Mouse (Mus musculus) embryonic facial prominence, embryonic 11.5 days (tissue): ENCODE results near the gene Atp8b2. TPM values are rescaled to one million over a fixed set of nuclear protein-coding genes. Genes with fewer than 3 reads are reported as not detected.

Experiments
- ATAC-seq: fragments of 200-750 bp; cut with Nextera tagmentation; replicated peaks from 2 replicates; pipeline ENCODE4 v1.8.0; 2017; ENCODE audit warnings: low read depth; ENCODE audit not compliant: insufficient number of reproducible peaks, low FRiP score, low TSS enrichment
- DNase-seq: peaks from one replicate; pipeline ENCODE4 v3.0.0-alpha.2; 2015; ENCODE audit warnings: low spot score
- H3K27ac ChIP-seq: fragments of 300-500 bp; sonication (generic); replicated peaks from 2 replicates; pipeline ENCODE4 v1.5.1; 2014; ENCODE audit warnings: mild to moderate bottlenecking, low read depth, low read length, control low read depth
- H3K27me3 ChIP-seq: fragments of 300-500 bp; sonication (generic); 2 replicates; pipeline ENCODE4 v1.6.1; 2014; ENCODE audit warnings: mild to moderate bottlenecking, low read length, moderate library complexity, mixed read lengths; ENCODE audit not compliant: control insufficient read depth, insufficient read depth
- H3K36me3 ChIP-seq: fragments of 300-500 bp; sonication (generic); replicated peaks from 2 replicates; pipeline ENCODE4 v1.6.1; 2014; ENCODE audit warnings: low read depth, mild to moderate bottlenecking, low read length, moderate library complexity, mixed read lengths; ENCODE audit not compliant: control insufficient read depth, insufficient read depth
- H3K4me1 ChIP-seq: fragments of 300-500 bp; sonication (generic); 2 replicates; pipeline ENCODE4 v1.6.1; 2014; ENCODE audit warnings: low read length, mixed read lengths; ENCODE audit not compliant: control insufficient read depth, insufficient read depth
- H3K4me2 ChIP-seq: fragments of 300-500 bp; sonication (generic); 2 replicates; pipeline ENCODE4 v1.6.1; 2014; ENCODE audit warnings: low read depth, mild to moderate bottlenecking, control low read depth, low read length, moderate library complexity
- H3K4me3 ChIP-seq: fragments of 300-500 bp; sonication (generic); 2 replicates; pipeline ENCODE4 v1.5.1; 2014; ENCODE audit warnings: low read depth, low read length, control low read depth
- H3K9ac ChIP-seq: fragments of 300-500 bp; sonication (generic); replicated peaks from 2 replicates; pipeline ENCODE4 v1.6.1; 2014; ENCODE audit warnings: mild to moderate bottlenecking, control low read depth, low read length
- H3K9me3 ChIP-seq: fragments of 300-500 bp; sonication (generic); replicated peaks from 2 replicates; pipeline ENCODE4 v1.6.1; 2016; ENCODE audit warnings: mild to moderate bottlenecking, low read length, inconsistent platforms, mixed read lengths; ENCODE audit not compliant: control insufficient read depth
- WGBS: fragments of 180-500 bp; shearing (Covaris S2); extraction: QIAGEN DNeasy Blood & Tissue Kit; methylation state at CpG from one replicate; pipeline ENCODE4 v1.1.7; 2014; 5-methylcytosine and 5-hydroxymethylcytosine counted together
- polyA plus RNA-seq: library from polyadenylated mRNA; unstranded; fragments of >200 nt; fragmentation: Nextera tagmentation; extraction: Ambion mirVana; gene quantifications from 2 replicates; pipeline ENCODE4 v1.2.1, GENCODE M21; 2014

Atp8b2 gene
- polyA plus RNA-seq, 1 experiment from 2014 or later, result 10.6 TPM

- Histone ChIP-seq H3K36me3 (no peaks in the 10 kb centered on the region), H3K27ac (no peak overlapping the region), H3K4me3 (no peak overlapping the region), H3K9ac (no peak overlapping the region), H3K9me3 (no peaks in the 10 kb centered on the region), H3K4me2 (no peak overlapping the region), H3K27me3 (peaks cover 13% of the 10 kb centered on the region), H3K4me1 (peaks cover 3% of the 10 kb centered on the region)
- DNase-seq, result no peak
- whole genome bisulfite sequencing, result 28% methylated on average over 6 of the region's 6 CpGs
- no peak for ATAC-seq
Measured at GRCm38 (mm10) chr3:89912108-89912542, 51.2 kb downstream of the Atp8b2 start.

- Histone ChIP-seq H3K27ac (no peak overlapping the region), H3K36me3 (no peaks in the 10 kb centered on the region), H3K9ac (no peak overlapping the region), H3K4me1 (peaks cover 3% of the 10 kb centered on the region), H3K4me3 (no peak overlapping the region), H3K9me3 (no peaks in the 10 kb centered on the region), H3K4me2 (no peak overlapping the region), H3K27me3 (peaks cover 13% of the 10 kb centered on the region)
- WGBS, result 69% methylated on average over 3 of the region's 3 CpGs
- ATAC-seq (no peak), DNase-seq (no peak)
Measured at GRCm38 (mm10) chr3:89911207-89911606, 52.1 kb downstream of the Atp8b2 start.

GRCm38 (mm10) chr3:89909703-89910542 lies 53.4 kb downstream of the Atp8b2 start:
- DNase-seq, result no peak
- no peaks in the 10 kb centered on the region for H3K9me3 ChIP-seq
- no peak overlapping the region for H3K4me2 ChIP-seq
- peaks cover 3% of the 10 kb centered on the region for H3K4me1 ChIP-seq
- ATAC-seq, result no peak
- no peak overlapping the region for H3K27ac ChIP-seq
- H3K36me3 ChIP-seq, result no peaks in the 10 kb centered on the region
- peaks cover 13% of the 10 kb centered on the region for H3K27me3 ChIP-seq
- H3K9ac ChIP-seq, result no peak overlapping the region
- WGBS, result 36% methylated on average over 5 of the region's 5 CpGs
- H3K4me3 ChIP-seq, result no peak overlapping the region

GRCm38 (mm10) chr3:89908836-89909235 lies 54.5 kb downstream of the Atp8b2 start:
- Histone ChIP-seq H3K36me3 (no peaks in the 10 kb centered on the region), H3K27ac (no peak overlapping the region), H3K27me3 (peaks cover 7% of the 10 kb centered on the region), H3K9ac (no peak overlapping the region), H3K4me3 (no peak overlapping the region), H3K4me2 (no peak overlapping the region), H3K4me1 (peaks cover 3% of the 10 kb centered on the region), H3K9me3 (no peaks in the 10 kb centered on the region)
- WGBS, result 87% methylated on average over 6 of the region's 6 CpGs
- DNase-seq (no peak), ATAC-seq (no peak)

GRCm38 (mm10) chr3:89907846-89908245 lies 55.5 kb downstream of the Atp8b2 start:
- Histone ChIP-seq H3K4me1 (no peaks in the 10 kb centered on the region; the same call in 1 of the 2 replicates), H3K9ac (no peak overlapping the region), H3K27me3 (no peaks in the 10 kb centered on the region; the same call in 1 of the 2 replicates), H3K4me3 (no peak overlapping the region), H3K4me2 (no peak overlapping the region), H3K9me3 (no peaks in the 10 kb centered on the region), H3K27ac (no peak overlapping the region), H3K36me3 (no peaks in the 10 kb centered on the region)
- DNase-seq (no peak), ATAC-seq (no peak)
- 93% methylated on average over 3 of the region's 3 CpGs for WGBS

- Histone ChIP-seq H3K9me3 (no peaks in the 10 kb centered on the region), H3K4me1 (0 out of 2 replicates have a peak, but pooled peaks cover 2% of the 10 kb centered on the region), H3K9ac (no peak overlapping the region), H3K4me3 (no peak overlapping the region), H3K27ac (no peak overlapping the region), H3K36me3 (no peaks in the 10 kb centered on the region), H3K4me2 (no peak overlapping the region), H3K27me3 (no peaks in the 10 kb centered on the region)
- ATAC-seq, result no peak
- 64% methylated on average over 8 of the region's 8 CpGs for WGBS
- DNase-seq, result no peak
Measured at GRCm38 (mm10) chr3:89899511-89899908, 63.8 kb downstream of the Atp8b2 start.

GRCm38 (mm10) chr3:89898870-89899510 lies 64.3 kb downstream of the Atp8b2 start:
- Histone ChIP-seq H3K4me3 (no peak overlapping the region), H3K9me3 (no peaks in the 10 kb centered on the region), H3K27ac (no peak overlapping the region), H3K4me1 (0 out of 2 replicates have a peak, but pooled peaks cover 2% of the 10 kb centered on the region), H3K4me2 (no peak overlapping the region), H3K9ac (no peak overlapping the region), H3K27me3 (no peaks in the 10 kb centered on the region), H3K36me3 (no peaks in the 10 kb centered on the region)
- DNase-seq (no peak), ATAC-seq (no peak)
- 67% methylated on average over 5 of the region's 5 CpGs for WGBS

- Histone ChIP-seq H3K4me3 (no peak overlapping the region), H3K9me3 (no peaks in the 10 kb centered on the region), H3K9ac (no peak overlapping the region), H3K4me2 (no peak overlapping the region), H3K36me3 (no peaks in the 10 kb centered on the region), H3K27me3 (no peaks in the 10 kb centered on the region), H3K27ac (no peak overlapping the region), H3K4me1 (0 out of 2 replicates have a peak, but pooled peaks cover 2% of the 10 kb centered on the region)
- ATAC-seq (no peak), DNase-seq (no peak)
- 80% methylated on average over 10 of the region's 10 CpGs for WGBS
Measured at GRCm38 (mm10) chr3:89898011-89898410, 65.3 kb downstream of the Atp8b2 start.
